Mouse (Mus musculus): ENCODE measurements at regions not wholly inside any gene's neighbourhood (a gene's known extent, or its start where the extent isn't known, plus 50 kb on each side); places are given as distances from the start of the nearest gene placed in this dataset.

- DNase-seq = peak in 1 of 2 experiments; percentile 12
Measured at GRCm38 (mm10) chrX:23499320-23499719, 134.4 kb upstream of the Klhl13 start.

GRCm38 (mm10) chrX:23495199-23495598, 130.3 kb upstream of the Klhl13 start:
- DNase-seq = no peak

- no peak for DNase-seq
Measured at GRCm38 (mm10) chrX:23476868-23477267, 112.0 kb upstream of the Klhl13 start.

- no peak for DNase-seq
Measured at GRCm38 (mm10) chrX:23466031-23466430, 101.1 kb upstream of the Klhl13 start.

- DNase-seq = peak in 1 of 2 experiments; percentile 0
Measured at GRCm38 (mm10) chrX:23453616-23454015, 88.7 kb upstream of the Klhl13 start.

- no peak for DNase-seq
Measured at GRCm38 (mm10) chrX:23422746-23423145, 57.9 kb upstream of the Klhl13 start.

GRCm38 (mm10) chrX:23417525-23417924, 52.6 kb upstream of the Klhl13 start:
- DNase-seq = no peak

All from heart, adult 18-20 months (tissue).